Mouse (Mus musculus) stomach, postnatal 0 days (tissue): ENCODE measurements at regions not wholly inside any gene's neighbourhood (a gene's known extent, or its start where the extent isn't known, plus 50 kb on each side); places are given as distances from the start of the nearest gene placed in this dataset.

Experiments used
- CTCF ChIP-seq: IDR thresholded peaks from 2 replicates; pipeline ENCODE4 v1.5.1; 2016; ENCODE audit warnings: antibody characterized with exemption, low read depth, mild to moderate bottlenecking, moderate library complexity
- EP300 ChIP-seq: optimal IDR thresholded peaks from 2 replicates; pipeline ENCODE3; 2016; ENCODE audit warnings: antibody characterized with exemption

- TF ChIP-seq CTCF (no peak), EP300 (no peak)
These were observed 107.3 kb upstream of the Adpgk start for GRCm38 (mm10) chr9:59184089-59184488.
